Mouse (Mus musculus) olfactory bulb, adult 2 months (tissue): Measurements from ENCODE around the gene Slc35d2.

Source experiments
- CTCF ChIP-seq: fragments of 200-500 bp; IDR thresholded peaks from 2 replicates; pipeline ENCODE4 v1.5.1; 2012; ENCODE audit warnings: low read depth, mild to moderate bottlenecking, low read length, moderate library complexity; ENCODE audit not compliant: insufficient read depth
- POLR2A ChIP-seq: fragments of 200-500 bp; IDR thresholded peaks from 2 replicates; pipeline ENCODE4 v1.6.1; 2012; ENCODE audit warnings: mild to moderate bottlenecking, low read depth, low read length, moderate library complexity; ENCODE audit not compliant: insufficient read depth

- TF ChIP-seq CTCF: no peak
- no peak for TF ChIP-seq POLR2A
These were observed 5.5 kb downstream of the Slc35d2 start for GRCm38 (mm10) chr13:64123491-64124188.
